Mouse (Mus musculus) liver, embryonic 16.5 days (tissue): ENCODE results near the gene Fcer1g. TPM values are rescaled to one million over a fixed set of nuclear protein-coding genes. Genes with fewer than 3 reads are reported as not detected.

Experiments
- ATAC-seq: fragments of 200-750 bp; cut with Nextera tagmentation; 2 replicates; pipeline ENCODE4 v1.8.0; 2017; ENCODE audit warnings: low read depth, mild to moderate bottlenecking, moderate number of reproducible peaks, moderate library complexity
- H3K27ac ChIP-seq: fragments of 300-500 bp; sonication (generic); 2 replicates; pipeline ENCODE4 v1.5.1; 2014; ENCODE audit warnings: mild to moderate bottlenecking, low read length
- H3K27me3 ChIP-seq: fragments of 300-500 bp; sonication (generic); 2 replicates; pipeline ENCODE4 v1.6.1; 2014; ENCODE audit warnings: low read depth, low read length, mixed read lengths; ENCODE audit not compliant: control insufficient read depth, insufficient read depth
- H3K36me3 ChIP-seq: fragments of 300-500 bp; sonication (generic); 2 replicates; pipeline ENCODE4 v1.6.1; 2014; ENCODE audit warnings: mild to moderate bottlenecking; ENCODE audit not compliant: control insufficient read depth, insufficient read depth
- H3K4me1 ChIP-seq: fragments of 300-500 bp; sonication (generic); 2 replicates; pipeline ENCODE4 v1.6.1; 2014; ENCODE audit warnings: low read depth, low read length, mixed read lengths; ENCODE audit not compliant: control insufficient read depth
- H3K4me2 ChIP-seq: fragments of 300-500 bp; sonication (generic); 2 replicates; pipeline ENCODE4 v1.6.1; 2014; ENCODE audit warnings: low read depth, low read length, mixed read lengths
- H3K4me3 ChIP-seq: fragments of 300-500 bp; sonication (generic); 2 replicates; pipeline ENCODE4 v1.5.1; 2014; ENCODE audit warnings: low read depth, mild to moderate bottlenecking, low read length
- H3K9ac ChIP-seq: fragments of 300-500 bp; sonication (generic); 2 replicates; pipeline ENCODE4 v1.6.1; 2014; ENCODE audit warnings: low read depth, low read length
- H3K9me3 ChIP-seq: fragments of 300-500 bp; sonication (generic); replicated peaks from 2 replicates; pipeline ENCODE4 v1.6.1; 2016; ENCODE audit warnings: low read length; ENCODE audit not compliant: control insufficient read depth
- WGBS: fragments of 180-500 bp; shearing (Covaris S2); extraction: QIAGEN DNeasy Blood & Tissue Kit; methylation state at CpG from one replicate; pipeline ENCODE4 v1.1.7; 2014; ENCODE audit not compliant: insufficient replicate concordance; 5-methylcytosine and 5-hydroxymethylcytosine counted together
- polyA plus RNA-seq: library from polyadenylated mRNA; unstranded; fragments of >200 nt; fragmentation: Nextera tagmentation; extraction: Ambion mirVana; gene quantifications from 2 replicates; pipeline ENCODE4 v1.2.1, GENCODE M21; 2015

Fcer1g gene
- polyA plus RNA-seq, 1 experiment from 2014 or later: 128 TPM

DNA sequence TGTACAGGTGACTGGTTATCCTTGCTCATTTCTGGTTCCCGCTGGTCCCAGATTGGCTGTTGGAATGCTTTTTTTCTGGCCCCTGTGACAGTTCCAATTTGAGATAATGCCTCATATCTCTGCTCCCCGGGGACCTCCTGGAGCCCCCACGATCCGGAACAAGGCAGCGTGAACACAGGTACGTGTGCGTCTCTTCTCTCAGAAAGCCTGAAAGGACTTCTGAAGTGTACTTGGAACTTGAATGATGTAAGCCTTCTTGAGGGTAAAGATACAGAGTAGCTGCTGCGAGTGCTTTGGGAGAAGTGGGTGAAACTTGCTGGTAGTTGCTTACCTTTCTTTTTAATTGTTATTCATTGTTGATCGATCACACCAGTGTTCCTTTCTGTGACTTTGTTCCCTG, 37.0 kb upstream of the Fcer1g start:
- H3K36me3 ChIP-seq: peaks cover 36% of the 10 kb centered on the region
- no peaks in the 10 kb centered on the region for H3K27me3 ChIP-seq
- ATAC-seq: no peak
- H3K4me2 ChIP-seq: peak overlapping the region; percentile 77
- WGBS: 23% methylated on average over 9 of the region's 9 CpGs
- no peaks in the 10 kb centered on the region for H3K9me3 ChIP-seq
- peak overlapping the region; percentile 84 for H3K27ac ChIP-seq
- peak overlapping the region; percentile 72 for H3K9ac ChIP-seq
- peaks cover 33% of the 10 kb centered on the region for H3K4me1 ChIP-seq
- H3K4me3 ChIP-seq: peak overlapping the region; percentile 83

DNA sequence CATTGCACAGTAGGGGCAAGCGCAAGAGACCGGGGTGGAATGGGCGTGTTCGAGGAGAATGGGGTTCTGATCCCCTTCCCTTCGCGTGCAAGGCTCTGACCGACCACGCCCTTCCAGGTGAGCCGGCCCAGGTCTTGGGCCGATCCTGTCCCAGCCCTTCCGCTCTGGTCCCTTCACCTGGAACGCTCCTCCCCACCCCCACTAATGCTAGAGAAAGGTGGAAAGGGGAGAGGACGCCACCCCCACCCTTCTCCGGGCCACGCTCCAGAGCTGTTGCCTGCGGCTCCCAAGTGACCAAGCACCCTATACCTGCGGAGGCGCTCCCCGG, 36.4 kb upstream of the Fcer1g start:
- peak overlapping the region; percentile 77 for H3K4me2 ChIP-seq
- peak; percentile 74 for ATAC-seq
- under 1% methylated on average over 19 of the region's 19 CpGs for WGBS

DNA sequence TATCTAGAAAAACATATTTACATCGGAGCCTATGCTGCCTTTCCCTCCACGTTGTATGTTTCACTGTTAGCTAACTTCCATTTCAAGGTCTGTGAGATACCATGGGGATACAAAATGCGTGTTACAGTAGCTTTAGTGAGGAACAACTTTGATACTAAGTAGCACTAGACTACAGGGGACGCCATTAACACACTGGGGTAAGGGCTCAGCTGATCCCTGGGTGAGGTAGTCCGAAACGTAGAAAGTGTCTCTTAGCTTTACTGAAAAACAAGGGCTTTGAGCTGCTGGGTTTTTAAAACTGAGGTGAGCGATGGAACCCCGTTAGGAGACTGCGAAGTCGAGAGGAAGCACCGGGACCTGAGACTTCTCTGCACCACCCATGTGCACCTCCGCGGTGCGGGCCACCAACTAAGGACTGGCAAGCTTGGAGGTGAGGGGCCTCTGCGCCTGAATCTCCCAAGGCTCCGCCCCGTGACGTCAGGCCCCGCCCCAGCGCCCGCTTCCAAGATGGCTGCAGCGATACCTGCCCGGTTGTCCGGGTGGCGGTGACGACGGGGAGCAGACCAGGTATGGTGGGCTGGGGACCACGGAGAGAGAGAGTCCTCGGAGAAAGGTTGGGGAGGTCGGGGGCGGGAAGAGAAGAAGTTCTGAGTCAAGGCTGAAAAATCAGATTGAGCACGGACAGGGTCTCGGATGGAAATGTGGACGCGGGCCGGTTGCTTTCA, 35.8 kb upstream of the Fcer1g start, which contains the start of gene B4galt3:
TSS of gene B4galt3 (plus strand) at position 481 of the 725 bp plus-strand sequence.
- Histone ChIP-seq H3K9ac (peak within 1 kb of the TSS; percentile 72), H3K4me2 (peak within 1 kb of the TSS; percentile 77), H3K27ac (peak within 1 kb of the TSS; percentile 84), H3K4me1 (peaks cover 33% of the 10 kb centered on the region), H3K4me3 (peak within 1 kb of the TSS; percentile 83), H3K9me3 (no peaks in the 10 kb centered on the region), H3K36me3 (peaks cover 24% of the 10 kb centered on the region), H3K27me3 (no peaks in the 10 kb centered on the region)
- WGBS: 4% methylated on average over 36 of the region's 36 CpGs
- peak; percentile 95 for ATAC-seq

More for the DNA sequence above, 36.4 kb upstream of the Fcer1g start:
- peaks cover 33% of the 10 kb centered on the region for H3K4me1 ChIP-seq
- H3K27me3 ChIP-seq: no peaks in the 10 kb centered on the region
- H3K36me3 ChIP-seq: peaks cover 29% of the 10 kb centered on the region
- H3K9ac ChIP-seq: peak overlapping the region; percentile 72
- peak overlapping the region; percentile 84 for H3K27ac ChIP-seq
- peak overlapping the region; percentile 83 for H3K4me3 ChIP-seq
- no peaks in the 10 kb centered on the region for H3K9me3 ChIP-seq

DNA sequence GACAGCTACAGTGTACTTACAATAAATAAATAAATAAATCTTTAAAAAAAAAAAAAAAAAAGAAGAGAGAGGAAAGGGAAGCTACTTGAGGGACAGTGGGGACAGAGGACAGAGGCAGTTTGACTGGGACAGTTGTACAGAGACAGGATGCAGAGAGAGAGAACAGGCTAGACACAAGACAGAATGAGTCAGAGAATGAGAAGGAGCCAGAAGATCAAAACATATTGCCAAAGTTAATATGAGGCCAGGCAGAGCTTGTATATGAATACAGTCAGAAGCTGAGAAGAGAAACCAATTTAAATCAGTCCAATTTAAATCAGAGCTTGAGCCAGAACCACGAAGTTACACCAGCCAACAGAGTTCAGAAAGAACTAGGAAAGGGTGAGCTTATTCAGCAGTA, 34.2 kb upstream of the Fcer1g start:
- H3K4me2 ChIP-seq: no peak overlapping the region
- peaks cover 29% of the 10 kb centered on the region for H3K4me1 ChIP-seq
- ATAC-seq: no peak
- H3K9ac ChIP-seq: no peak overlapping the region
- no peaks in the 10 kb centered on the region; the same call in 1 of the 2 replicates for H3K27me3 ChIP-seq
- H3K27ac ChIP-seq: no peak overlapping the region
- no peak overlapping the region for H3K4me3 ChIP-seq
- WGBS: 40% methylated on average over 1 of the region's 1 CpGs
- H3K9me3 ChIP-seq: no peaks in the 10 kb centered on the region
- peaks cover 7% of the 10 kb centered on the region for H3K36me3 ChIP-seq

DNA sequence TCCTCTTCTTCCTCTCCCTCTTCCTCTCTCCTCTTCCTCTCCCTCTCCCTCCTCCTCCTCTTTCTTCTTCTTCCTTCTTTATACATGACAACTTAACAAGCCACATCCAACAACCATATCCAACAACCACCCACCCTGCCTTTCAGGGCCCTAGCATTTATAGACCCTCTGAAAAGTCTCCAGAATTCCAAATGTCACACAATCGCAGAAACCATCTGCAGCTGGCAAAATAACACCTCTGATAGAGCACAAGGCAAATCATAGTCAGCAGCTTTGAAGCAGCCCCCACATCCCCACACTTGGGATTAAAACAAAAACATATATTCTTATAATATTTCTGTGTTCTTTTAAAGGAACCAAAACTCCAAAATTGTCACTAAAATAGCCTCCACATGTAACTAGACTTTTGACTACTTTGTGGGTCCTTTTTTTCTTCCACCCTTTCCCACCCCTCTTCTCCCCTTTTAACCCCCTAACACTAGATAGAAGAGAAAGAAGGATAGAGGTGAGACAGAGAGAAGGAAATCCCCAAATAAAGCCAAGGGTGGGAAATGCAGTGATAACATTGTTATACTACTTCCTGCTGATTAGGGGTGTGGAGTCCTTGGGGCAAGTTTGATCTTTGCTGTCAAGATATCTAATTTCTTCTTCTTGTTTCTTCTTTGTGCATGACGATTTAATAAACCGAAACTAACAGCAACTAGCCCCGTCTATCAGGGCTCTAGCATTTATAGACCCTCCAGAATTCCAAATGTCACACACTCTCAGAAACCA, 32.0 kb upstream of the Fcer1g start:
- ATAC-seq: no peak
- 27% methylated on average over 4 of the region's 4 CpGs for WGBS
- H3K4me2 ChIP-seq: no peak overlapping the region

DNA sequence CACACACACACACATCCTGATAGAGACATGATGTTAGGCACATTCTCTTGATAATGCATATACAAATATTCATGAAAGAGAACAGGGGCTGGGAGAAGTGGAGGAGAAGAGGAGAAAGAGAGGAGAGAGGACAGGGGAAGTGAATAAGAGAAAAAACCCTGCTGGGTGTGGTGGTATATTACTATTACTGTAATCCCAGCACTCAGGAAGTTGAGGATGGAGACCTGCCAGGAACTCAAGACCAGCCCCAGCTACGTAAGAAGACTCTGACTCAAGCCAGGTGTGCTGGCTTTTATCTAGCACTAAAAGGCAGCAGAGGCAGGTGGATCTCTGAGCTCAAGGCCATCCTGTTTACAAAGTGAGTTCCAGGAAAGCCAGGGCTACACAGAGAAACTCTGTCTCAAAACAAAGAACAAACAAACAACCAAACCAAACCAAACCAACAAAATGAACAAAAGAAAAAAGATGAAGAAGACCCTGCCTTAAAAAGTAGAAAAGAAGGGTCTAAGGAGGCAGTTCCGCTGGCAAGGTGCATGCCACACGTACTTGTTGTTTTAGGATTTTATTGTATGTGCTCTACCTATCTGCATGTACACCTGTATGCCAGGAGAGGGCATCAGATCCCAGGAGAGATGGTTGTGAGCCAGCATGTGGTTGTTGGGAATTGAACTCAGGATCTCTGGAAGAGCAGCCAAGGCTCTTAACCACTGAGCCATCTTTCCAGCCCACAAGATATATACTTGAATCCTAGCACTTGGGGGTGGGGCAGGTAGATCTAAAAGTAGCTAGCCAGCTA, 29.7 kb upstream of the Fcer1g start:
- H3K27ac ChIP-seq: no peak overlapping the region
- peaks cover 13% of the 10 kb centered on the region for H3K27me3 ChIP-seq
- no peak for ATAC-seq
- H3K4me1 ChIP-seq: peaks cover 10% of the 10 kb centered on the region
- no peaks in the 10 kb centered on the region for H3K36me3 ChIP-seq
- no peak overlapping the region for H3K4me3 ChIP-seq
- H3K4me2 ChIP-seq: no peak overlapping the region
- H3K9me3 ChIP-seq: no peaks in the 10 kb centered on the region
- 57% methylated on average over 3 of the region's 3 CpGs for WGBS
- no peak overlapping the region for H3K9ac ChIP-seq

More for the DNA sequence above, 32.0 kb upstream of the Fcer1g start:
- H3K36me3 ChIP-seq: no peaks in the 10 kb centered on the region
- H3K4me1 ChIP-seq: peaks cover 20% of the 10 kb centered on the region
- H3K27me3 ChIP-seq: peaks cover 13% of the 10 kb centered on the region
- H3K9ac ChIP-seq: no peak overlapping the region
- H3K4me3 ChIP-seq: no peak overlapping the region
- H3K27ac ChIP-seq: no peak overlapping the region
- H3K9me3 ChIP-seq: no peaks in the 10 kb centered on the region

DNA sequence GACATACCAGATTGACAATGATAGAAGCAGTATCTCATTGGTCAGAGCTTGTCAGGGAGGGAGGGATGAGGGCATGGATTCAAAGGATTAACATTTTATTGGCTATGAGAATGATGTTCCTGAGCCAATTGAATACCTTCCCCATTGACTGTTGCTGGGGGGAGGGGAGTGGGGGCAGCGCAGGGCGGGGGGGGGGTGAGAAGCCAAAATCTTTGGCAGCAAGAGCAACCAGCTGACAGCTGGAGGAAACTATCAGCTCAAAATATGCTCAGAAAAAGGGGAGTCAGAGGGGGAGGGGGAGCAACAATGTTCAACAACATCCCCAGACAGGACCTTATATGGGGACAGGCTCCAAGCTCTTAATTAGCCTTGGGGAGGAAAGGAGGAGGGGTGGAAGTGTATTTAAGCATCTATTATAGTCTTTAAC, 29.0 kb upstream of the Fcer1g start:
- peaks cover 7% of the 10 kb centered on the region for H3K4me1 ChIP-seq
- WGBS: 0% methylated on average over 2 of the region's 2 CpGs
- H3K36me3 ChIP-seq: no peaks in the 10 kb centered on the region
- H3K4me2 ChIP-seq: peak overlapping the region; percentile 10; the same call in 1 of the 2 replicates
- ATAC-seq: peak; percentile 48
- H3K9me3 ChIP-seq: no peaks in the 10 kb centered on the region
- H3K4me3 ChIP-seq: no peak overlapping the region
- peaks cover 16% of the 10 kb centered on the region for H3K27me3 ChIP-seq
- H3K9ac ChIP-seq: no peak overlapping the region
- no peak overlapping the region for H3K27ac ChIP-seq

DNA sequence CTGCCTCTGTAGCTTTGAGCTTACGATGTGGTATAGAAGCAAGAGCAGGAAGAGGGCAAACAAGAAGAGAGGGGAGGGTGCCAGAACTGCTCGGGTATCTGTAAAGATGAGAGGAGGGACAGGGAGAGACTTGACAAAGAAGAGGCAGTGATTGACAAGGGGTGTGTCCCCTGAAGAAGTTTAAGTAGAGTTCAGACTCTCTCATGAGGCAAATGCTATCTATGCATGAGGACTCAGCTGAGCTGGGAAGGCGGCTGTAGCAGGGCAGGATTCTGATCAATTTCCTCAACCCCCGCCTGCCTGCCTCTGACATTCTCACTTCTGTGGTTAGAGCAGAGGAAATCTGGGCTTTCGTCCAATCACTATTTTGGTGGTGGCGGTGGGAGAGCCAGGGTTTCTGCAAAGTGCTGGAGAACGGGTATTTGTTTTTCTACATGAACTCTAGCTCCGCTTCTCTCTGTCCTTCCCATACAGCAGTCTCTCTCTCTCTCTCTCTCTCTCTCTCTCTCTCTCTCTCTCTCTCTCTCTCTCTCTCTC, 28.5 kb upstream of the Fcer1g start:
- Histone ChIP-seq H3K9me3 (no peaks in the 10 kb centered on the region), H3K4me1 (peaks cover 7% of the 10 kb centered on the region), H3K4me3 (no peak overlapping the region), H3K27ac (peak overlapping the region; percentile 28; the same call in 1 of the 2 replicates), H3K27me3 (peaks cover 16% of the 10 kb centered on the region), H3K9ac (no peak overlapping the region), H3K36me3 (no peaks in the 10 kb centered on the region), H3K4me2 (peak overlapping the region; percentile 10)
- 2% methylated on average over 8 of the region's 8 CpGs for WGBS
- ATAC-seq: peak; percentile 26
